Mouse (Mus musculus) layer of hippocampus, adult 8-10 months (tissue): ENCODE data around the gene Rbpjl. TPM values are rescaled to one million over a fixed set of nuclear protein-coding genes. Genes with fewer than 3 reads are reported as not detected.
A peak's percentile ranks its signal among the peaks of the same experiment; 100 is the strongest.

Experiments
- DNase-seq, 2 experiments: peaks; one replicate each; pipeline ENCODE4 v3.0.0; 2022; ENCODE audit warnings: low spot score in 2 of 2
- total RNA-seq, 4 experiments: library from RNA; stranded (reverse); gene quantifications; 2 replicates each; pipeline ENCODE4 v1.2.4; 2022

The Rbpjl gene
- under 1 TPM; 0.34 to 0.67 (median 0.42) TPM for total RNA-seq

- DNase-seq, result peak; percentile 48 to 56
Observed at GRCm38 (mm10) chr2:164402906-164403305, at the start of gene Rbpjl. Rbpjl (plus strand) TSS chr2:164403141.

- DNase-seq, result no peak
Observed at GRCm38 (mm10) chr2:164353356-164353755, 49.6 kb upstream of the Rbpjl start.

- no peak for DNase-seq
Observed at GRCm38 (mm10) chr2:164356177-164356967, 46.6 kb upstream of the Rbpjl start.

- no peak for DNase-seq
Observed at GRCm38 (mm10) chr2:164358373-164358772, 44.6 kb upstream of the Rbpjl start.

GRCm38 (mm10) chr2:164359031-164359430 is 43.9 kb upstream of the Rbpjl start:
- DNase-seq, result no peak

GRCm38 (mm10) chr2:164359668-164360067 is 43.3 kb upstream of the Rbpjl start:
- no peak for DNase-seq

GRCm38 (mm10) chr2:164360974-164361657 is 41.8 kb upstream of the Rbpjl start:
- no peak for DNase-seq

- DNase-seq, result no peak
Observed at GRCm38 (mm10) chr2:164366947-164367346, 36.0 kb upstream of the Rbpjl start.

GRCm38 (mm10) chr2:164368620-164369105 is 34.3 kb upstream of the Rbpjl start:
- no peak for DNase-seq

GRCm38 (mm10) chr2:164371371-164371770 is 31.6 kb upstream of the Rbpjl start:
- no peak for DNase-seq

- no peak for DNase-seq
Observed at GRCm38 (mm10) chr2:164372408-164373053, 30.4 kb upstream of the Rbpjl start.

GRCm38 (mm10) chr2:164373187-164373586 is 29.8 kb upstream of the Rbpjl start:
- DNase-seq, result peak in 1 of 2 experiments; percentile 18

- no peak for DNase-seq
Observed at GRCm38 (mm10) chr2:164377478-164378426, 25.2 kb upstream of the Rbpjl start.

GRCm38 (mm10) chr2:164381726-164382125 is 21.2 kb upstream of the Rbpjl start:
- DNase-seq, result no peak

- no peak for DNase-seq
Observed at GRCm38 (mm10) chr2:164382971-164383370, 20.0 kb upstream of the Rbpjl start.

- DNase-seq, result no peak
Observed at GRCm38 (mm10) chr2:164383656-164384399, 19.1 kb upstream of the Rbpjl start.

- DNase-seq, result peak; percentile 53 to 56
Observed at GRCm38 (mm10) chr2:164385927-164386763, 16.8 kb upstream of the Rbpjl start.

GRCm38 (mm10) chr2:164386953-164387352 is 16.0 kb upstream of the Rbpjl start:
- peak; percentile 57 to 70 for DNase-seq

GRCm38 (mm10) chr2:164389020-164389419 is 13.9 kb upstream of the Rbpjl start, which contains the start of gene Slpi:
Slpi (minus strand) TSS chr2:164389095.
- peak; percentile 41 to 49 for DNase-seq
